Mouse (Mus musculus): ENCODE data around the gene H2afx.

GRCm38 (mm10) chr9:44318076-44318825 lies 16.2 kb upstream of the H2afx start:
- TF ChIP-seq CTCF (IDR thresholded peaks at IDR 0.05; ENCODE audit: control insufficient read depth, insufficient read depth, low read length) (no peak), POLR2A (IDR thresholded peaks at IDR 0.05; ENCODE audit: borderline replicate concordance, control insufficient read depth, low read depth, low read length) (no peak)
